Mouse (Mus musculus): ENCODE results near the gene Cachd1.

The Cachd1 gene

GRCm38 (mm10) chr4:100790176-100790575 is 13.7 kb downstream of the Cachd1 start:
- DNase-seq (ENCODE audit: low spot score in 2 of 2): no peak

GRCm38 (mm10) chr4:100793147-100793546 is 16.7 kb downstream of the Cachd1 start:
- DNase-seq (ENCODE audit: low spot score in 2 of 2): no peak

GRCm38 (mm10) chr4:100795523-100795922 is 19.0 kb downstream of the Cachd1 start:
- no peak for DNase-seq (ENCODE audit: low spot score in 2 of 2)

- no peak for DNase-seq (ENCODE audit: low spot score in 2 of 2)
Observed at GRCm38 (mm10) chr4:100800730-100801442, 24.4 kb downstream of the Cachd1 start.

- DNase-seq (ENCODE audit: low spot score in 2 of 2): no peak
Observed at GRCm38 (mm10) chr4:100801443-100801786, 24.9 kb downstream of the Cachd1 start.

GRCm38 (mm10) chr4:100811057-100811695 is 34.7 kb downstream of the Cachd1 start:
- no peak for DNase-seq (ENCODE audit: low spot score in 2 of 2)

- no peak for DNase-seq (ENCODE audit: low spot score in 2 of 2)
Observed at GRCm38 (mm10) chr4:100811802-100812510, 35.5 kb downstream of the Cachd1 start.

- no peak for DNase-seq (ENCODE audit: low spot score in 2 of 2)
Observed at GRCm38 (mm10) chr4:100813767-100814461, 37.4 kb downstream of the Cachd1 start.

- DNase-seq (ENCODE audit: low spot score in 2 of 2): no peak
Observed at GRCm38 (mm10) chr4:100819238-100819637, 42.8 kb downstream of the Cachd1 start.

GRCm38 (mm10) chr4:100822526-100822925 is 46.1 kb downstream of the Cachd1 start:
- DNase-seq (ENCODE audit: low spot score in 2 of 2): no peak

- no peak for DNase-seq (ENCODE audit: low spot score in 2 of 2)
Observed at GRCm38 (mm10) chr4:100827374-100827773, 50.9 kb downstream of the Cachd1 start.

- no peak for DNase-seq (ENCODE audit: low spot score in 2 of 2)
Observed at GRCm38 (mm10) chr4:100828737-100829136, 52.3 kb downstream of the Cachd1 start.

GRCm38 (mm10) chr4:100837205-100837604 is 60.7 kb downstream of the Cachd1 start:
- no peak for DNase-seq (ENCODE audit: low spot score in 2 of 2)

- no peak for DNase-seq (ENCODE audit: low spot score in 2 of 2)
Observed at GRCm38 (mm10) chr4:100842629-100843028, 66.2 kb downstream of the Cachd1 start.

GRCm38 (mm10) chr4:100843119-100843518 is 66.6 kb downstream of the Cachd1 start:
- no peak for DNase-seq (ENCODE audit: low spot score in 2 of 2)

- no peak for DNase-seq (ENCODE audit: low spot score in 2 of 2)
Observed at GRCm38 (mm10) chr4:100850846-100851495, 74.5 kb downstream of the Cachd1 start.

GRCm38 (mm10) chr4:100852448-100852847 is 76.0 kb downstream of the Cachd1 start:
- no peak for DNase-seq (ENCODE audit: low spot score in 2 of 2)

- DNase-seq (ENCODE audit: low spot score in 2 of 2): no peak
Observed at GRCm38 (mm10) chr4:100853426-100853825, 77.0 kb downstream of the Cachd1 start.

GRCm38 (mm10) chr4:100855373-100855772 is 78.9 kb downstream of the Cachd1 start:
- DNase-seq (ENCODE audit: low spot score in 2 of 2): no peak

GRCm38 (mm10) chr4:100857411-100857869 is 81.0 kb downstream of the Cachd1 start:
- no peak for DNase-seq (ENCODE audit: low spot score in 2 of 2)

- DNase-seq (ENCODE audit: low spot score in 2 of 2): no peak
Observed at GRCm38 (mm10) chr4:100863861-100864428, 87.5 kb downstream of the Cachd1 start.

All from thymus, postnatal 10 days (tissue).